ENCODE assay signal across 21 mouse cellular contexts in the genomic region with DNA sequence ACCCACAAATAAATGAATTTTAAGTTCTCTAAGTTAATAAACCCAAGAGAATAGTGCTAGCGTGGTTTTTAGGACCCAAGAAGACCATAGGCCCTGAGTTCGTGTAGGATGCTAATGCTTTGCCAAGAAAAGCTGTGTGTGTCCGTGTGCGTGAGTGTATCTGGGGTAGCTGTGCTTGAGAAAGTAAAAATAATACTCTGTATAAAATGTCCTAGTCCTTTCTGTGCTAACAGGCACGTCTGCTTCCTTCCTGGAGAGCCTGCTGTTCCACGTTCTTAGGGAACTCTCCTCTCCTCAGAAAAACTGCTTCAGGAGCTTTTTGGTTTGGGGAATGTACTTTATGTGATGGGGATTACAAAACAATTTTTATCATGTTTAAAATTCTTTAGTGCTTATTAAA. TPM values are rescaled to one million over a fixed set of nuclear protein-coding genes. Genes with fewer than 3 reads are reported as not detected.
DNase-seq lines count a peak whose midpoint lies in the region; TF ChIP-seq lines count a peak whose summit lies in the region.
"Had no signal": no experiment of that assay in that cellular context is flagged by ENCODE, and none has a peak within 500 bp of the region (broad histone marks: within the 10 kb centered on the region; RNA-seq: fewer than 3 reads in every experiment).

No protein-coding gene starts in this region.

- peaks cover 6% of the 10 kb centered on the region; the same call in 1 of the 2 replicates for H3K4me1 ChIP-seq in embryonic facial prominence, embryonic 10.5 days
- H3K4me1 ChIP-seq: embryonic facial prominence, embryonic 15.5 days; forebrain, embryonic 10.5 days; hindbrain, embryonic 12.5 days had no signal

- H3K36me3 ChIP-seq in embryonic facial prominence, embryonic 10.5 days (replicated peaks), result peaks cover 96% of the 10 kb centered on the region

- H3K9me3 ChIP-seq in embryonic facial prominence, embryonic 10.5 days, result no peaks in the 10 kb centered on the region
- H3K9me3 ChIP-seq: embryonic facial prominence, embryonic 15.5 days; forebrain, embryonic 10.5 days; heart, embryonic 13.5 days; hindbrain, embryonic 12.5 days had no signal

- H3K27ac ChIP-seq in left cerebral cortex, adult 2 months, result peak overlapping the region; percentile 59
- H3K27ac ChIP-seq in embryonic facial prominence, embryonic 10.5 days (replicated peaks), result no peak overlapping the region
- H3K27ac ChIP-seq: embryonic facial prominence, embryonic 15.5 days; forebrain, embryonic 10.5 days; gastrocnemius, adult 2 months; heart, embryonic 13.5 days; hindbrain, embryonic 12.5 days had no signal

- no peak overlapping the region for H3K4me3 ChIP-seq in left cerebral cortex, adult 2 months
- H3K4me3 ChIP-seq in embryonic facial prominence, embryonic 10.5 days, result no peak overlapping the region
- H3K4me3 ChIP-seq: embryonic facial prominence, embryonic 15.5 days; erythroblast, embryonic 14.5 days; forebrain, embryonic 10.5 days; gastrocnemius, adult 2 months; heart, embryonic 13.5 days; hindbrain, embryonic 12.5 days had no signal

- intact Hi-C loops in left cerebral cortex, adult 2 months (cut with DNase I), result no loop called here
- intact Hi-C loops in left cerebral cortex, postnatal 4 days (cut with DNase I), result no loop called here

- TF ChIP-seq CTCF in left cerebral cortex, adult 2 months (IDR thresholded peaks at IDR 0.05), result no peak

- H3K27me3 ChIP-seq in embryonic facial prominence, embryonic 10.5 days (replicated peaks; ENCODE audit: low read depth, poor library complexity, severe bottlenecking), result no peaks in the 10 kb centered on the region
- H3K27me3 ChIP-seq: CH12.LX; embryonic facial prominence, embryonic 15.5 days; heart, embryonic 13.5 days; hindbrain, embryonic 12.5 days; Patski had no signal

- peak; percentile 18 for DNase-seq in heart, adult 11 months
- no peak for DNase-seq in heart, postnatal 4 days
- no peak for DNase-seq in left cerebral cortex, adult 2 months (ENCODE audit: extremely low spot score in 1 of 2, low spot score in 2 of 2)
- DNase-seq in left cerebral cortex, postnatal 4 days, result no peak
- DNase-seq in right cerebral cortex, adult 2 months (ENCODE audit: low spot score in 2 of 2), result peak; percentile 31 to 46
- no peak for DNase-seq in right cerebral cortex, postnatal 14 days
- no peak for DNase-seq in embryonic facial prominence, embryonic 10.5 days (ENCODE audit: low spot score)
- DNase-seq: adrenal gland, postnatal 14 days; cerebellum, adult 18-20 months; cerebellum, adult 9-11 months; cerebellum, postnatal 36 days; gastrocnemius, adult 2 months; gastrocnemius, postnatal 25 days; heart, postnatal 36 days had no signal

- 90% methylated on average over 6 of the region's 6 CpGs for WGBS in embryonic facial prominence, embryonic 10.5 days

RNA-seq across cellular contexts. Expression of gene Papola, which starts 48.0 kb away (rescaled TPM):
- total RNA-seq in heart, postnatal 4 days (2021), result 100 to 1,000 TPM; 168 to 174 TPM
- total RNA-seq in left cerebral cortex, adult 2 months (2021), result 100 to 1,000 TPM; 142 to 162 TPM
- 100 to 1,000 TPM; 150 to 173 TPM for total RNA-seq in left cerebral cortex, postnatal 4 days (2021)
- polyA plus RNA-seq in embryonic facial prominence, embryonic 10.5 days (2016; fragmentation: Nextera tagmentation; extraction: Ambion mirVana), result 283 and 294 TPM in 2 replicates

Comparison
In these comparisons a context has a peak if more than half of its experiments do, and no peak if none do; other contexts are left out.
1. DNase-seq: peak in heart, adult 11 months (single experiment) and right cerebral cortex, adult 2 months (2 of 2); none in heart, postnatal 4 days (single experiment), left cerebral cortex, adult 2 months (0 of 2), left cerebral cortex, postnatal 4 days (single experiment), right cerebral cortex, postnatal 14 days (single experiment) and embryonic facial prominence, embryonic 10.5 days (single experiment).